Mouse (Mus musculus) C2C12 (cell line): ENCODE measurements around the gene Zfp52.

Experiments
- CTCF ChIP-seq: IDR thresholded peaks from one replicate; pipeline ENCODE4 v1.5.1; 2011; ENCODE audit not compliant: control insufficient read depth, insufficient read depth, insufficient read length
- MAX ChIP-seq: IDR thresholded peaks from one replicate; pipeline ENCODE4 v1.6.1; 2011; ENCODE audit warnings: mild to moderate bottlenecking, control low read depth

DNA sequence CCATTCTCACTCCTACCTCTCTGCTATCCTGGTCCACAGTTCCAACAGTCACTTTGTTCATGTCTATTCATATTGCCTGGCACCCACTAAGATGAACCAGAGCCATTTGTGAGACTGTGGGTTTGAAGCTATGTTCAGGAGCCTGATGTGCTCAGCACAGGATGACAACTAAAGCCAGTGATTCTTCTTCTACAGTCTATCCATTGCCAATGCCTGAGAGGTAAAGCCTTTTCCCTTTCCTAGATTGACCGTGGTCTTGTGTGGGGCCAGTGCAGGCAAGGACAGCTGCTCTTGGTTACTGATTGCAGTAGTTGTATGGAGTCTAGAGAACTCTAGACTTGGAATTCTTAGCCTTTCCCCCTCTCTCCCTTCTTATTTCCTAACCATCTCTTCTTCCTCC is 1.4 kb upstream of the Zfp52 start:
- no peak for TF ChIP-seq MAX
- TF ChIP-seq CTCF, result no peak
